Mouse (Mus musculus): ENCODE results near the gene B3gnt2.

GRCm38 (mm10) chr11:22777531-22777930 lies 83.2 kb downstream of the B3gnt2 start:
- TF ChIP-seq CTCF (IDR thresholded peaks at IDR 0.05; ENCODE audit: extremely low read depth, insufficient read depth, insufficient read length, insufficient replicate concordance) (no peak), POLR2A (IDR thresholded peaks at IDR 0.05; ENCODE audit: low read depth, low read length) (no peak)

All from spleen, adult 2 months (tissue).